Mouse (Mus musculus) liver, postnatal 0 days (tissue): ENCODE data around the gene Gm20696. TPM values are rescaled to one million over a fixed set of nuclear protein-coding genes. Genes with fewer than 3 reads are reported as not detected.
A peak's percentile ranks its signal among the peaks of the same experiment; 100 is the strongest.

Experiments used
- ATAC-seq: fragments of 200-750 bp; cut with Nextera tagmentation; 2 replicates; pipeline ENCODE4 v1.8.0; 2017; ENCODE audit warnings: mild to moderate bottlenecking, moderate library complexity
- DNase-seq: peaks from one replicate; pipeline ENCODE4 v3.0.0-alpha.2; 2016
- H3K27ac ChIP-seq: fragments of 300-500 bp; sonication (generic); 2 replicates; pipeline ENCODE4 v1.5.1; 2014; ENCODE audit warnings: antibody characterized with exemption, moderate library complexity, mild to moderate bottlenecking, low read depth
- H3K27me3 ChIP-seq: fragments of 300-500 bp; sonication (generic); 2 replicates; pipeline ENCODE4 v1.6.1; 2014; ENCODE audit warnings: low read length, control low read depth, mixed read lengths; ENCODE audit not compliant: insufficient read depth
- H3K36me3 ChIP-seq: fragments of 300-500 bp; sonication (generic); replicated peaks from 2 replicates; pipeline ENCODE4 v1.6.1; 2014; ENCODE audit warnings: mild to moderate bottlenecking, control low read depth, low read length, moderate library complexity, mixed read lengths; ENCODE audit not compliant: insufficient read depth
- H3K4me1 ChIP-seq: fragments of 300-500 bp; sonication (generic); 2 replicates; pipeline ENCODE4 v1.6.1; 2014; ENCODE audit warnings: antibody characterized with exemption, mild to moderate bottlenecking, control low read depth; ENCODE audit not compliant: insufficient read depth
- H3K4me2 ChIP-seq: fragments of 300-500 bp; sonication (generic); 2 replicates; pipeline ENCODE4 v1.6.1; 2014; ENCODE audit warnings: low read depth, mild to moderate bottlenecking, low read length, moderate library complexity, mixed read lengths
- H3K4me3 ChIP-seq: fragments of 300-500 bp; sonication (generic); 2 replicates; pipeline ENCODE4 v1.5.1; 2014; ENCODE audit warnings: low read depth, low read length
- H3K9ac ChIP-seq: fragments of 300-500 bp; sonication (generic); replicated peaks from 2 replicates; pipeline ENCODE4 v1.6.1; 2014; ENCODE audit warnings: mild to moderate bottlenecking, moderate library complexity
- H3K9me3 ChIP-seq: fragments of 300-500 bp; sonication (generic); 2 replicates; pipeline ENCODE4 v1.6.1; 2016; ENCODE audit warnings: mild to moderate bottlenecking, control low read depth, low read length, mixed read lengths
- CTCF ChIP-seq: sonication (generic); IDR thresholded peaks from 2 replicates; pipeline ENCODE4 v1.5.1; 2016; ENCODE audit warnings: antibody characterized with exemption, low read depth
- EP300 ChIP-seq: IDR thresholded peaks from 2 replicates; pipeline ENCODE4 v1.6.1; 2016; ENCODE audit warnings: antibody characterized with exemption, low read depth, mild to moderate bottlenecking
- WGBS: fragments of 180-500 bp; shearing (Covaris S2); extraction: QIAGEN DNeasy Blood & Tissue Kit; methylation state at CpG from one replicate; pipeline ENCODE4 v1.1.7; 2014; ENCODE audit not compliant: insufficient replicate concordance; 5-methylcytosine and 5-hydroxymethylcytosine counted together
- polyA plus RNA-seq: library from polyadenylated mRNA; unstranded; fragments of >200 nt; fragmentation: Nextera tagmentation; extraction: Ambion mirVana; gene quantifications from 2 replicates; pipeline ENCODE4 v1.2.1, GENCODE M21; 2015

Gene Gm20696
- polyA plus RNA-seq, 1 experiment from 2014 or later, result 1.2 TPM

DNA sequence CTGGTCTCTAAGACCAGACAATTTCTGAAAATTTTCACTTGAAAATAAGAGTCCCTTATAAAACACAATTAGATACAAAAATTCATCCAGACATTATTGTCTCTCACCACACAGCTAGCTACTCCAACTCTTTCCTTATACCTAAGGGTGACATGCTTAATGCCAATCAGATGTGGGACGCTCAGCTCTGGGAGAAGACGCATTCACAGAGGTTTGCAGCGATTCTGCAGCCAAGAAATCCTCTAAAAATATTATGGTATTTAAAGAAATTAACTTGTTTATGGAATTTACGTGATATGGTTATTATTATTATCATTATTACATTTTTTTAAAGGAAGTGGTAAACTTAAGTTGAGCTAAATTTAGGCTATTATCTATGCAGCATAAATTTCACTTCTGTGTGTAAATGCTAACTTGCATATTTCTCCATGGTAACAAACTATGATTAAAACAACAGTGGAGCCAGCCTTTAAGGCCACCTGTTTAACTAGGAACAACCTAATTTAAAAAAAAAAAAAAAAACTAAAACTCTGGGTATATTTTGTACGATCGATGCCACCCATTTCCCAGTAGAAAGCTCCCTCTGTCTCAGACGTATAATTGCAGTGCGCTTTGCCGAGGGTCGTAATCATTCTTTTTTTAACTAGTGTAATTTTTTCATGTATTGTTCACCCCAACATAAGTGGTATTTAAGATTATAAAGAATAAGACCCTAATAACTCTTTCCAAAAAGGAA lies 326.4 kb downstream of the Gm20696 start:
- H3K9me3 ChIP-seq, result no peaks in the 10 kb centered on the region
- no peak overlapping the region for H3K4me2 ChIP-seq
- no peaks in the 10 kb centered on the region for H3K36me3 ChIP-seq
- DNase-seq, result no peak
- no peaks in the 10 kb centered on the region for H3K27me3 ChIP-seq
- TF ChIP-seq CTCF (no peak), EP300 (no peak)
- 73% methylated on average over 10 of the region's 10 CpGs for WGBS
- peaks cover 18% of the 10 kb centered on the region for H3K4me1 ChIP-seq
- no peak overlapping the region for H3K4me3 ChIP-seq
- H3K27ac ChIP-seq, result no peak overlapping the region
- no peak for ATAC-seq
- H3K9ac ChIP-seq, result no peak overlapping the region

DNA sequence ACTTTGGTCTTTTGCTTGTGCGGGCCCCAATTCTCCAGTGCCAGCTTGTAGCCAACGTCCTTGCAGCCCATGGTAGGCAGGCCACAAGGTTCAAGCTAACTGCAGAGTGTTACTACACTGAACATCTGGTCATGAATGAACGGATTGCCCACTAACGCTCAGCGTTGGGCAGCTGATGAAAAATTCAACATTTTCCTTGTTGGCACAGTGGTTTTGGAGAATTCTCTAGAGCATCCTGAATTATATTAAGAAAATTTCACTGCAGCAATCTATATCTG lies 327.3 kb downstream of the Gm20696 start:
- Histone ChIP-seq H3K9ac (no peak overlapping the region), H3K4me3 (0 out of 2 replicates have a peak overlapping the region, but pooled peaks have one; percentile 3), H3K27me3 (no peaks in the 10 kb centered on the region), H3K27ac (peak overlapping the region; percentile 46), H3K36me3 (no peaks in the 10 kb centered on the region), H3K4me1 (peaks cover 14% of the 10 kb centered on the region), H3K9me3 (no peaks in the 10 kb centered on the region), H3K4me2 (peak overlapping the region; percentile 15; the same call in 1 of the 2 replicates)
- 37% methylated on average over 5 of the region's 5 CpGs for WGBS
- DNase-seq, result no peak
- no peak for ATAC-seq
- TF ChIP-seq CTCF (no peak), EP300 (no peak)

DNA sequence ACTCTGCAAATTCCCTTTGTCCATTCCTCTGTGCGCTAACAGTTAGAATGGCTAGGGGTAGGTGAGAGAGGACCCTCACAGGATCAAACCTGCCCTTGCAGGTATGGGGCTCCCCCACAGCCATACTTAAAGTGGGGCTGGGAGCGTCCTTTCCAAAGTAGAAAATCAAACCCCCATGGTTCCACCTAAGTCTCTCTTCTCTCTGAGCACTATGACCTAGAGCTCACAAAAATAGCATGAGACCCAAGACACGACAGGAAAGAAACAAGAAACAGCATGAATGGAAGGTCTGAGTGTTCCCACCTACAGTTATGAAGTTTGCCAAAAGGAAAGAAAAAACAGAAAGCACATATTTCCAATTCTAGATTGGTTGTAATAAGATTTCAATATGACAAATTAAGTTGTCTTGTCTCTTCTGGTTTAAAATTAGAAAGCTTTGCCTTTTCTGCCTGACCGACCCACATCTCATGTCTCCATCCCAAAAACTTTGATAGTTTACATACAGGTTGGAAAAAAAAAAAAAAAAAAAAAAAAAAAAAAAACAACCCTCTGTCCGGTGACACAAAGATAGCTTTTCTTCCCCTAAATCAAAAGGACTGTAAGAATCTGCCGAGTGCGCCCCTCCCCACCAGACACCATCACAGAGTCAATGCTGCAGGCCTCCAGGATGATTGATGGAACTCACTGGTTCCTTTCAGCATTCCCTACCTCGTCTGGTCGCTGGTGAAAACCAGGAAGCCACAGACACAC lies 327.8 kb downstream of the Gm20696 start:
- ATAC-seq (no peak), DNase-seq (no peak)
- H3K4me1 ChIP-seq, result peaks cover 10% of the 10 kb centered on the region
- no peak for TF ChIP-seq CTCF
- no peak for TF ChIP-seq EP300
- no peaks in the 10 kb centered on the region for H3K27me3 ChIP-seq
- H3K27ac ChIP-seq, result peak overlapping the region; percentile 46
- WGBS, result 49% methylated on average over 9 of the region's 9 CpGs
- no peaks in the 10 kb centered on the region for H3K9me3 ChIP-seq
- H3K9ac ChIP-seq, result no peak overlapping the region
- peak overlapping the region; percentile 31; the same call in 1 of the 2 replicates for H3K4me2 ChIP-seq
- no peaks in the 10 kb centered on the region for H3K36me3 ChIP-seq
- 0 out of 2 replicates have a peak overlapping the region, but pooled peaks have one; percentile 3 for H3K4me3 ChIP-seq

DNA sequence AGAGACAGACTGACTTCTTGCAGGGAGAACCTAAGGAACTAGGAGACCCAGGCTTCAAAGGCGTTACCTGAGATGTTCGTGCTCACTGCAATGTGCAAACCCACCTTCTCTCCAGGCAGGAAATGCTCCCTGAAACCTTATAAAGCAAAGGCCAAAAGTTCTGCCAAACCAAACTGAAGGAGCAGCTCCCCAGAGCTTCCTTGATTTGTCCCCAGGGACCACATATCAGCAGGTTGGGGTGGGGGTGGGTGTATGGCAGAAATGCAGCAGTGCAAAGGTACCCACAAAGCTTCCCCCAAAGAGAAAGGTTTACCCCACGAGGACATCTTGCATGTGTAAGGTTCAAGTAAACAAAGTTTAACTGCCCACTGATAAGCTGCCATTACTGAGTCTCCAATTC lies 328.4 kb downstream of the Gm20696 start:
- no peak overlapping the region for H3K4me3 ChIP-seq
- ATAC-seq (no peak), DNase-seq (no peak)
- H3K27me3 ChIP-seq, result no peaks in the 10 kb centered on the region
- H3K9me3 ChIP-seq, result no peaks in the 10 kb centered on the region
- WGBS, result 43% methylated on average over 3 of the region's 3 CpGs
- H3K27ac ChIP-seq, result peak overlapping the region; percentile 39; the same call in 1 of the 2 replicates
- H3K4me1 ChIP-seq, result peaks cover 10% of the 10 kb centered on the region
- peak overlapping the region; percentile 36; the same call in 1 of the 2 replicates for H3K9ac ChIP-seq
- peak overlapping the region; percentile 43 for H3K4me2 ChIP-seq
- no peaks in the 10 kb centered on the region for H3K36me3 ChIP-seq
- no peak for TF ChIP-seq CTCF

DNA sequence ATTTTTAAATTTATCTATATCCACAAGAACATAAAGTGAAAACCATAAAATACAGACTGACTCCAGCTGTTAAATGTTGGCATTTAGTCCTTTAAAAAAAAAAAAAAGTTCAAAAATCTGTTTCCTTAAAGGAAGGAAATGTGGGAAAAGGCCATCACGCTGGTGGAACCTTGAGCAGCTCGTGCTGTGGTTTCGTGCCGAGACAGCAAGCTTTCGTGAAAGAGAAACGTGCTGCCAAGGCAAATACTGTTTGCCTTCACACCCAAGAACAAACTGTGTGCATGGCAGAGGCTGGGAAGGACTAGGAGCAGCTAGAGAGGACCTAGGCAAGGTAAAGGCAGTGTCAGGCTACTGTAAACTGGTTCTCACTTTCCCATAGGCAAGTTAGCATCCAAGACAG lies 329.0 kb downstream of the Gm20696 start:
- 16% methylated on average over 6 of the region's 6 CpGs for WGBS
- H3K4me2 ChIP-seq, result peak overlapping the region; percentile 43
- DNase-seq (no peak), ATAC-seq (no peak)
- peak overlapping the region; percentile 39 for H3K27ac ChIP-seq
- H3K4me3 ChIP-seq, result no peak overlapping the region
- H3K27me3 ChIP-seq, result no peaks in the 10 kb centered on the region
- no peaks in the 10 kb centered on the region for H3K9me3 ChIP-seq
- H3K9ac ChIP-seq, result peak overlapping the region; percentile 36
- no peaks in the 10 kb centered on the region for H3K36me3 ChIP-seq
- peaks cover 10% of the 10 kb centered on the region for H3K4me1 ChIP-seq
- no peak for TF ChIP-seq EP300
- no peak for TF ChIP-seq CTCF

DNA sequence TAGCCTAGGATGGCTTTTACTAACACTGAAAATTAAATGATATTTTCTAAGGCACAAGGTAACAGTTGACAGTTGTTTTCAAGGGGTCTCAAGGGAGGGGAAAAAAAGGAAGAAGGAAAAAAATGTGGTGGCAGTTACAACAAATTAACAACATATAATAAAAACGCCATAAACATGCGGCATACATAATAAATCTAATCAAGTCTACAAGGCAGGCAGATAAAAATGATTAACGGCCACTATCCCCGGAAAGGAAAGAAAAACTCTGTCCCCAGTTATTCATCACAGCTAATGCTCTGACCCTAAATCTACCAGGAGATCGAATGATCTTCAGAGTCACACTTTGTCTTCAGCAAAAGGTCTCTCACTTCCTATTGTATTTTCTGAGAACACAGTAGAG lies 330.4 kb downstream of the Gm20696 start:
- no peaks in the 10 kb centered on the region for H3K27me3 ChIP-seq
- H3K27ac ChIP-seq, result peak overlapping the region; percentile 50; the same call in 1 of the 2 replicates
- DNase-seq, result no peak
- peaks cover 10% of the 10 kb centered on the region for H3K4me1 ChIP-seq
- no peak overlapping the region for H3K4me3 ChIP-seq
- 36% methylated on average over 5 of the region's 5 CpGs for WGBS
- H3K36me3 ChIP-seq, result no peaks in the 10 kb centered on the region
- H3K9me3 ChIP-seq, result no peaks in the 10 kb centered on the region
- ATAC-seq, result no peak
- H3K4me2 ChIP-seq, result no peak overlapping the region
- no peak overlapping the region for H3K9ac ChIP-seq
- TF ChIP-seq EP300, result peak; percentile 50; the same call in 1 of the 2 replicates
- TF ChIP-seq CTCF, result no peak
